Mouse (Mus musculus) embryonic facial prominence, embryonic 11.5 days (tissue): Measurements from ENCODE around the gene Ap2s1. TPM values are rescaled to one million over a fixed set of nuclear protein-coding genes. Genes with fewer than 3 reads are reported as not detected.
A peak's percentile ranks its signal among the peaks of the same experiment; 100 is the strongest.

Experiments used
- ATAC-seq: fragments of 200-750 bp; cut with Nextera tagmentation; replicated peaks from 2 replicates; pipeline ENCODE4 v1.8.0; 2017; ENCODE audit warnings: low read depth; ENCODE audit not compliant: insufficient number of reproducible peaks, low FRiP score, low TSS enrichment
- DNase-seq: peaks from one replicate; pipeline ENCODE4 v3.0.0-alpha.2; 2015; ENCODE audit warnings: low spot score
- H3K27ac ChIP-seq: fragments of 300-500 bp; sonication (generic); replicated peaks from 2 replicates; pipeline ENCODE4 v1.5.1; 2014; ENCODE audit warnings: mild to moderate bottlenecking, low read depth, low read length, control low read depth
- H3K27me3 ChIP-seq: fragments of 300-500 bp; sonication (generic); 2 replicates; pipeline ENCODE4 v1.6.1; 2014; ENCODE audit warnings: mild to moderate bottlenecking, low read length, moderate library complexity, mixed read lengths; ENCODE audit not compliant: control insufficient read depth, insufficient read depth
- H3K36me3 ChIP-seq: fragments of 300-500 bp; sonication (generic); replicated peaks from 2 replicates; pipeline ENCODE4 v1.6.1; 2014; ENCODE audit warnings: low read depth, mild to moderate bottlenecking, low read length, moderate library complexity, mixed read lengths; ENCODE audit not compliant: control insufficient read depth, insufficient read depth
- H3K4me1 ChIP-seq: fragments of 300-500 bp; sonication (generic); 2 replicates; pipeline ENCODE4 v1.6.1; 2014; ENCODE audit warnings: low read length, mixed read lengths; ENCODE audit not compliant: control insufficient read depth, insufficient read depth
- H3K4me2 ChIP-seq: fragments of 300-500 bp; sonication (generic); 2 replicates; pipeline ENCODE4 v1.6.1; 2014; ENCODE audit warnings: low read depth, mild to moderate bottlenecking, control low read depth, low read length, moderate library complexity
- H3K4me3 ChIP-seq: fragments of 300-500 bp; sonication (generic); 2 replicates; pipeline ENCODE4 v1.5.1; 2014; ENCODE audit warnings: low read depth, low read length, control low read depth
- H3K9ac ChIP-seq: fragments of 300-500 bp; sonication (generic); replicated peaks from 2 replicates; pipeline ENCODE4 v1.6.1; 2014; ENCODE audit warnings: mild to moderate bottlenecking, control low read depth, low read length
- H3K9me3 ChIP-seq: fragments of 300-500 bp; sonication (generic); replicated peaks from 2 replicates; pipeline ENCODE4 v1.6.1; 2016; ENCODE audit warnings: mild to moderate bottlenecking, low read length, inconsistent platforms, mixed read lengths; ENCODE audit not compliant: control insufficient read depth
- WGBS: fragments of 180-500 bp; shearing (Covaris S2); extraction: QIAGEN DNeasy Blood & Tissue Kit; methylation state at CpG from one replicate; pipeline ENCODE4 v1.1.7; 2014; 5-methylcytosine and 5-hydroxymethylcytosine counted together
- polyA plus RNA-seq: library from polyadenylated mRNA; unstranded; fragments of >200 nt; fragmentation: Nextera tagmentation; extraction: Ambion mirVana; gene quantifications from 2 replicates; pipeline ENCODE4 v1.2.1, GENCODE M21; 2014

Ap2s1 gene
- polyA plus RNA-seq, 1 experiment from 2014 or later = 262 TPM

- H3K27me3 ChIP-seq = no peaks in the 10 kb centered on the region; the same call in 1 of the 2 replicates
Observed at GRCm38 (mm10) chr7:16780825-16781554, 42.8 kb downstream of the Ap2s1 start, which contains the start of gene Slc1a5. TSS of gene Slc1a5 (plus strand) at chr7:16781340.

GRCm38 (mm10) chr7:16781555-16781815 is 43.3 kb downstream of the Ap2s1 start:
- DNase-seq (peak; percentile 48), ATAC-seq (peak; percentile 4; the same call in 1 of the 2 replicates)
- Histone ChIP-seq H3K9me3 (no peaks in the 10 kb centered on the region), H3K4me1 (peaks cover 5% of the 10 kb centered on the region; the same call in 1 of the 2 replicates), H3K27me3 (no peaks in the 10 kb centered on the region; the same call in 1 of the 2 replicates), H3K36me3 (no peaks in the 10 kb centered on the region), H3K4me2 (peak overlapping the region; percentile 100), H3K9ac (peak overlapping the region; percentile 77), H3K4me3 (peak overlapping the region; percentile 71), H3K27ac (no peak overlapping the region)
- under 1% methylated on average over 10 of the region's 10 CpGs for WGBS

More at GRCm38 (mm10) chr7:16780825-16781554, 42.8 kb downstream of the Ap2s1 start, which contains the start of gene Slc1a5:
- H3K4me1 ChIP-seq = peaks cover 5% of the 10 kb centered on the region; the same call in 1 of the 2 replicates
- peak within 1 kb of the TSS; percentile 71 for H3K4me3 ChIP-seq
- H3K4me2 ChIP-seq = peak within 1 kb of the TSS; percentile 100
- DNase-seq (peak; percentile 96), ATAC-seq (peak; percentile 79)
- no peaks in the 10 kb centered on the region for H3K9me3 ChIP-seq
- WGBS = 3% methylated on average over 34 of the region's 34 CpGs
- H3K9ac ChIP-seq = peak within 1 kb of the TSS; percentile 77
- no peak within 1 kb of the TSS for H3K27ac ChIP-seq
- H3K36me3 ChIP-seq = no peaks in the 10 kb centered on the region

- no peaks in the 10 kb centered on the region for H3K9me3 ChIP-seq
- no peaks in the 10 kb centered on the region; the same call in 1 of the 2 replicates for H3K27me3 ChIP-seq
- peak overlapping the region; percentile 71 for H3K4me3 ChIP-seq
- H3K36me3 ChIP-seq = no peaks in the 10 kb centered on the region
- H3K4me2 ChIP-seq = peak overlapping the region; percentile 100
- peak overlapping the region; percentile 77 for H3K9ac ChIP-seq
- no peak overlapping the region for H3K27ac ChIP-seq
- WGBS = under 1% methylated on average over 46 of the region's 60 CpGs
- H3K4me1 ChIP-seq = peaks cover 5% of the 10 kb centered on the region; the same call in 1 of the 2 replicates
- ATAC-seq = peak; percentile 10; the same call in 1 of the 2 replicates
- DNase-seq = no peak
Observed at GRCm38 (mm10) chr7:16781816-16782554, 43.8 kb downstream of the Ap2s1 start.

- ATAC-seq = no peak
- Histone ChIP-seq H3K4me2 (peak overlapping the region; percentile 100), H3K4me3 (peak overlapping the region; percentile 71), H3K9me3 (no peaks in the 10 kb centered on the region), H3K27ac (no peak overlapping the region), H3K27me3 (no peaks in the 10 kb centered on the region; the same call in 1 of the 2 replicates), H3K36me3 (no peaks in the 10 kb centered on the region), H3K4me1 (peaks cover 5% of the 10 kb centered on the region; the same call in 1 of the 2 replicates), H3K9ac (peak overlapping the region; percentile 77)
- WGBS = 2% methylated on average over 11 of the region's 11 CpGs
- no peak for DNase-seq
Observed at GRCm38 (mm10) chr7:16782555-16783125, 44.4 kb downstream of the Ap2s1 start.

- DNase-seq (no peak), ATAC-seq (no peak)
- Histone ChIP-seq H3K9ac (peak overlapping the region; percentile 77), H3K9me3 (no peaks in the 10 kb centered on the region), H3K4me3 (peak overlapping the region; percentile 71), H3K27ac (no peak overlapping the region), H3K27me3 (no peaks in the 10 kb centered on the region; the same call in 1 of the 2 replicates), H3K4me2 (peak overlapping the region; percentile 100), H3K4me1 (peaks cover 5% of the 10 kb centered on the region; the same call in 1 of the 2 replicates), H3K36me3 (no peaks in the 10 kb centered on the region)
- WGBS = 10% methylated on average over 9 of the region's 10 CpGs
Observed at GRCm38 (mm10) chr7:16783224-16783688, 45.0 kb downstream of the Ap2s1 start.

GRCm38 (mm10) chr7:16783758-16784415 is 45.7 kb downstream of the Ap2s1 start:
- H3K9me3 ChIP-seq = no peaks in the 10 kb centered on the region
- H3K27me3 ChIP-seq = no peaks in the 10 kb centered on the region; the same call in 1 of the 2 replicates
- no peak for DNase-seq
- peak overlapping the region; percentile 77 for H3K9ac ChIP-seq
- WGBS = 47% methylated on average over 17 of the region's 17 CpGs
- no peaks in the 10 kb centered on the region for H3K36me3 ChIP-seq
- ATAC-seq = no peak
- H3K4me2 ChIP-seq = peak overlapping the region; percentile 100
- peaks cover 5% of the 10 kb centered on the region; the same call in 1 of the 2 replicates for H3K4me1 ChIP-seq
- H3K4me3 ChIP-seq = peak overlapping the region; percentile 71
- no peak overlapping the region for H3K27ac ChIP-seq

- H3K4me2 ChIP-seq = no peak overlapping the region
Observed at GRCm38 (mm10) chr7:16784498-16784976, 46.3 kb downstream of the Ap2s1 start.

More at GRCm38 (mm10) chr7:16784498-16784976, 46.3 kb downstream of the Ap2s1 start:
- Histone ChIP-seq H3K9me3 (no peaks in the 10 kb centered on the region), H3K27ac (no peak overlapping the region), H3K4me3 (no peak overlapping the region), H3K9ac (no peak overlapping the region), H3K27me3 (no peaks in the 10 kb centered on the region; the same call in 1 of the 2 replicates), H3K36me3 (no peaks in the 10 kb centered on the region), H3K4me1 (peaks cover 5% of the 10 kb centered on the region; the same call in 1 of the 2 replicates)
- DNase-seq (no peak), ATAC-seq (no peak)
- WGBS = 80% methylated on average over 10 of the region's 10 CpGs
